Mouse (Mus musculus) MEL (cell line): Measurements from ENCODE around the gene Krtap16-1.

Source experiments
- E2F4 ChIP-seq: IDR thresholded peaks from 2 replicates; pipeline ENCODE4 v1.6.1; 2011; ENCODE audit warnings: low read depth, low read length, improper control_type of control experiment, borderline replicate concordance
- HCFC1 ChIP-seq: IDR thresholded peaks from 2 replicates; pipeline ENCODE4 v1.6.1; 2012; ENCODE audit warnings: low read depth, mild to moderate bottlenecking, inconsistent platforms, low read length, improper control_type of control experiment, moderate library complexity
- NELFE ChIP-seq: IDR thresholded peaks from 2 replicates; pipeline ENCODE4 v1.6.1; 2011; ENCODE audit warnings: low read depth, low read length, improper control_type of control experiment

GRCm38 (mm10) chr11:99983442-99983841, 3.0 kb downstream of the Krtap16-1 start:
- TF ChIP-seq NELFE (no peak), HCFC1 (no peak), E2F4 (no peak)
